Mouse (Mus musculus) bone marrow macrophage, adult 2 months (primary cell): ENCODE measurements around the gene Zfp3.

Experiments
- CTCF ChIP-seq: IDR thresholded peaks from 2 replicates; pipeline ENCODE4 v1.5.1; 2012; ENCODE audit warnings: low read depth, mild to moderate bottlenecking, low read length, moderate library complexity
- POLR2A ChIP-seq: IDR thresholded peaks from 2 replicates; pipeline ENCODE4 v1.6.1; 2012; ENCODE audit warnings: mild to moderate bottlenecking, low read depth, low read length, borderline replicate concordance

GRCm38 (mm10) chr11:70816770-70817169 is 52.8 kb downstream of the Zfp3 start:
- TF ChIP-seq CTCF = no peak
- TF ChIP-seq POLR2A = no peak
